Mouse (Mus musculus) neutrophil, adult 83 days (primary cell): ENCODE data around the gene Thnsl1. TPM values are rescaled to one million over a fixed set of nuclear protein-coding genes. Genes with fewer than 3 reads are reported as not detected.

ENCODE experiments used
- total RNA-seq, 2 experiments: library from RNA; stranded (reverse); gene quantifications; one replicate each; pipeline ENCODE4 v1.2.4; 2023

The Thnsl1 gene
- total RNA-seq = 1 to 10 TPM; 1.9 to 3.0 TPM

DNA sequence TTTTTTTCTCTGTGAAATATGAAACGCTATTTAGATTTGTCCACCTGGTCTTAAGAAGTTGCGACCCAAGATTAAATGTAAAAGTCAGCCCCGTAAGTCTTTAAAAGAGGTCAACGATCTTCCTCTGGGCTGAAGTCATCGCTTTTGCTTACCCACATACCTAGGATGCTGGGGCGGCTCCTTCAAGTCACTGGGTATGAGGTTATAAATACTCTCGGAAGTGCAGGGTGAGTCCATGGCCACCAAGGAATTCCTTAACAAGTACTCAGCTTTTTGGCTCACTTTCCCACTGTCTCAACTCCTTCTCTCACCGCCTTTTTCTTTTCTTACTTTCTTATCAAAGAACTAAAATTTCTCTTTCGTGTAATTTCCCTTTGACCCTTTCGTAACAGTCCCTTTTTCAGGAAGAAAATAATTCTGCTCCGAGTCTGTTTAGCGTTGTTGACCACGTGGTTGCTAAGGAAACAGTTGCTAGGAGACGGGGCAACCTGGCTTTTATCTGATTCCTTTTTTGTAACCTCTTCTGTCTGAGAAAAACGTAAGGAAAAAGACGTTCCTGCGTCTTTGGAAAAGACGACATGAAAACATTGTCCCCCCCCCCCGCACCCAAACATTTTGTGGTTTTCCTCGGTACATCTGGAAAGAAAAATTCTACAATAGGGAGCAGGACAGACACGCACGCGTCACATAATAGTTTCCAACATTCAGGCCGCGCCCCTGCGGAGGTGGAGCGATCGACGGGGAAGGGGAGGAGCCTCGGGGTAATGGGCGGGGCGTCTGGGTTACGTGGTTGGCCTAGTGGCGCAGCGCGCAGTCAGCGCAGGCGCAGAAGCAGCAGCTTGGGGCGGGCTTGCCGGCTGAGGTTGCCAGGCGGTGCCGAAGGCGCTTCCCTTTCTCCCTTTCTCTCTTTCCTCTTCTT lies at the start of gene Thnsl1, which contains the start of gene Enkur:
Gene Thnsl1, plus strand, starts transcription at position 813 of the 919 bp plus-strand sequence.
Gene Enkur, minus strand, starts transcription at position 454 of the 919 bp plus-strand sequence.

Other genes starting within 250 kb of the Thnsl1 start
- gene Arhgap21, start 236.8 kb upstream of the Thnsl1 start, total RNA-seq = 10 to 100 TPM; 41.1 to 45.9 TPM
- 1 to 10 TPM in 1 of 2 experiments, under 1 TPM in 1; 0.73 to 2.0 TPM for gene Enkur, start 359 bp upstream of the Thnsl1 start, total RNA-seq
- gene Gpr158, start 161.8 kb downstream of the Thnsl1 start, total RNA-seq = not detected